Mouse (Mus musculus) bone marrow macrophage, adult 2 months (primary cell): ENCODE measurements around the gene 4930432K21Rik.

Source experiments
- CTCF ChIP-seq: IDR thresholded peaks from 2 replicates; pipeline ENCODE4 v1.5.1; 2012; ENCODE audit warnings: low read depth, mild to moderate bottlenecking, low read length, moderate library complexity
- POLR2A ChIP-seq: IDR thresholded peaks from 2 replicates; pipeline ENCODE4 v1.6.1; 2012; ENCODE audit warnings: mild to moderate bottlenecking, low read depth, low read length, borderline replicate concordance

- TF ChIP-seq POLR2A, result no peak
- TF ChIP-seq CTCF, result no peak
Measured at GRCm38 (mm10) chr8:84122151-84122550, 25.7 kb upstream of the 4930432K21Rik start.
